Mouse (Mus musculus): Measurements from ENCODE around the gene Nckap5. TPM values are rescaled to one million over a fixed set of nuclear protein-coding genes. Genes with fewer than 3 reads are reported as not detected.

Nckap5 gene
- polyA plus RNA-seq, 1 experiment = not detected

GRCm38 (mm10) chr1:125912601-125913600 lies 917.7 kb downstream of the Nckap5 start, which contains the start of gene Lypd1:
Lypd1 (minus strand) TSS chr1:125913101.
- TF ChIP-seq CTCF (IDR thresholded peaks at IDR 0.05; ENCODE audit: control insufficient read depth, insufficient read depth, low read length) (no peak), POLR2A (IDR thresholded peaks at IDR 0.05; ENCODE audit: borderline replicate concordance, control insufficient read depth, low read depth, low read length) (no peak)
- WGBS = 11% methylated on average over 30 of the region's 30 CpGs
- no peak within 1 kb of the TSS for H3K27ac ChIP-seq (ENCODE audit: control insufficient read depth, insufficient read depth, low read depth, low read length, poor library complexity)
- no peaks in the 10 kb centered on the region for H3K4me1 ChIP-seq (ENCODE audit: control insufficient read depth, insufficient read depth, low read length)
- H3K4me3 ChIP-seq (replicated peaks; ENCODE audit: control insufficient read depth, low read depth, low read length) = no peak within 1 kb of the TSS

GRCm38 (mm10) chr1:125911901-125912445 lies 918.6 kb downstream of the Nckap5 start:
- no peak overlapping the region for H3K4me3 ChIP-seq (replicated peaks; ENCODE audit: control insufficient read depth, low read depth, low read length)
- 2% methylated on average over 42 of the region's 43 CpGs for WGBS
- no peaks in the 10 kb centered on the region for H3K4me1 ChIP-seq (ENCODE audit: control insufficient read depth, insufficient read depth, low read length)
- no peak overlapping the region for H3K27ac ChIP-seq (ENCODE audit: control insufficient read depth, insufficient read depth, low read depth, low read length, poor library complexity)
- TF ChIP-seq POLR2A (IDR thresholded peaks at IDR 0.05; ENCODE audit: borderline replicate concordance, control insufficient read depth, low read depth, low read length) = no peak
- no peak for TF ChIP-seq CTCF (IDR thresholded peaks at IDR 0.05; ENCODE audit: control insufficient read depth, insufficient read depth, low read length)

- TF ChIP-seq CTCF (IDR thresholded peaks at IDR 0.05; ENCODE audit: control insufficient read depth, insufficient read depth, low read length) = no peak
- no peak for TF ChIP-seq POLR2A (IDR thresholded peaks at IDR 0.05; ENCODE audit: borderline replicate concordance, control insufficient read depth, low read depth, low read length)
- WGBS = 2% methylated on average over 35 of the region's 35 CpGs
- no peaks in the 10 kb centered on the region for H3K4me1 ChIP-seq (ENCODE audit: control insufficient read depth, insufficient read depth, low read length)
- H3K27ac ChIP-seq (ENCODE audit: control insufficient read depth, insufficient read depth, low read depth, low read length, poor library complexity) = no peak overlapping the region
- H3K4me3 ChIP-seq (replicated peaks; ENCODE audit: control insufficient read depth, low read depth, low read length) = no peak overlapping the region
These were observed 919.2 kb downstream of the Nckap5 start for GRCm38 (mm10) chr1:125911337-125911900.

DNA sequence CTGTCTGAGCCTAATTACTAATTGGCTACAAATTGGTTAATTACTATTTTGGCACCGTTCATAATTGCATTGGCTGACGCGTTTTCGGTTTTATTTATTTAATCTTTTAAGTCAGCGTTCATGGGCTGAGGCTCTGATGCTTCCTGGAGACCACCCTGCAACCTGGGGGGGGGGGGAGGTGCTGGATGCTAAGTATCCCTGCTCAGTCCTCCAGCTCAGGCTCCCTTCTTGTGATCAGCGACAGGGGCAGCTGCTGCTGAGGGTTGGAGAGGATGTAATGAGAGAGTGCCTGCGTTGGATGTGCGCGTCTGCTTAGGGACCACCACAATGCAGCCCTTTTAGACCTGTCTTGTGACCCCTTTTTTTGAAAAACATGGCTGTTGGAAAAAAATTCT lies 919.7 kb downstream of the Nckap5 start:
- WGBS = 5% methylated on average over 9 of the region's 9 CpGs
- Histone ChIP-seq H3K4me1 (ENCODE audit: control insufficient read depth, insufficient read depth, low read length) (no peaks in the 10 kb centered on the region), H3K27ac (ENCODE audit: control insufficient read depth, insufficient read depth, low read depth, low read length, poor library complexity) (no peak overlapping the region), H3K4me3 (replicated peaks; ENCODE audit: control insufficient read depth, low read depth, low read length) (no peak overlapping the region)
- TF ChIP-seq POLR2A (IDR thresholded peaks at IDR 0.05; ENCODE audit: borderline replicate concordance, control insufficient read depth, low read depth, low read length) (no peak), CTCF (IDR thresholded peaks at IDR 0.05; ENCODE audit: control insufficient read depth, insufficient read depth, low read length) (no peak)

DNA sequence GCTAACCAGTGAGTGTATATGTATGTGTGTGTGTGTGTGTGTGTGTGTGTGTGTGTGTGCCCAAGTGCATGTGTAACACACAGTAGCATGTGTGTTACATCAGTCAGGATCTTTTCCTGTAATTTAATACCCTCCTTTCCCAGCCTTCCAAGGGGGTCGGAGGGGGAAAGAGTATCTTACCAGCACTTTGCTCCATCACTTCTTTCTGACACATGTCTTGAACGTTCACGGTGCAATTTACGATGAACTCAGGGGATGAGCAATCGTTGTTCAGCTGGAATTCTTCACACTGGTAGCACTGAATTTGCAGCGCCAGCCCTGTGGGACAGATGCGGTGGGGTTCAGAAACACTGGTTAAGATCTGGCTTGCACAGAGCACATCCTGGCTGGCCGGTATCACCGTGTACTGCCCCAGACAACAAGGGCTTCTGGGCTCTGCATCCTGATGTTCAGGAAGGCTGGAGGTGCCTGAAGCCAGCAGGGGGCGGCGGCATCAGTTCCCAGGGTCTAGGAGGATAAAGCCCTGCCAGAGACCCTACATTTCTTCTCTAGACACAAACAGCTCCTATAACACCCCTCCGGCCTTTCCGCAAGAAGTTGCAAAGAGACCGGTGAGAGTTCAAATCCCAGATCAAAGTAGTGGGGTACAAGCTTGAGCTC lies 920.3 kb downstream of the Nckap5 start:
- Histone ChIP-seq H3K4me3 (replicated peaks; ENCODE audit: control insufficient read depth, low read depth, low read length) (no peak overlapping the region), H3K27ac (ENCODE audit: control insufficient read depth, insufficient read depth, low read depth, low read length, poor library complexity) (no peak overlapping the region), H3K4me1 (ENCODE audit: control insufficient read depth, insufficient read depth, low read length) (no peaks in the 10 kb centered on the region)
- 17% methylated on average over 14 of the region's 14 CpGs for WGBS
- no peak for TF ChIP-seq CTCF (IDR thresholded peaks at IDR 0.05; ENCODE audit: control insufficient read depth, insufficient read depth, low read length)
- no peak for TF ChIP-seq POLR2A (IDR thresholded peaks at IDR 0.05; ENCODE audit: borderline replicate concordance, control insufficient read depth, low read depth, low read length)

DNA sequence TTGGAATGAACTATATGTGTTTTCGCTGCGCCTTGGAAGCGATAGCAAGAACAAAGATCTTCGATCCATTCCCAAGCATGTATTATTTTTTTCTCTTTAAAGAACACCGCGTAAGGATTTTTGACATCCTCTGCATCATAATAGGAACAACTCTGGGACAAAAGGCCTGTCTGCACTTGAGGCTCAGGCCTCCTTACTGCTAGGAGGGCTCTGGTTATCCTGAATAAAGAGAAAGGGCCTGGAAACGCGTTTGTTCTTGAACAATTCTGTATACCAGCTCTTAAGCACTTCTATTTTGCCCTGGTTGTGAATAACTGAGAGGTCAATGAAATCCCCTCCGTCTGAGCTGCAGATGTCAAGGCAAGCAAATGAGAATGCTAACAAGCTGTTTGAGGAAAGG lies 937.4 kb downstream of the Nckap5 start:
- TF ChIP-seq CTCF (IDR thresholded peaks at IDR 0.05; ENCODE audit: control insufficient read depth, insufficient read depth, low read length) (no peak), POLR2A (IDR thresholded peaks at IDR 0.05; ENCODE audit: borderline replicate concordance, control insufficient read depth, low read depth, low read length) (no peak)
- WGBS = 88% methylated on average over 9 of the region's 9 CpGs
- Histone ChIP-seq H3K4me1 (ENCODE audit: control insufficient read depth, insufficient read depth, low read length) (no peaks in the 10 kb centered on the region), H3K4me3 (replicated peaks; ENCODE audit: control insufficient read depth, low read depth, low read length) (no peak overlapping the region), H3K27ac (ENCODE audit: control insufficient read depth, insufficient read depth, low read depth, low read length, poor library complexity) (no peak overlapping the region)

- H3K4me1 ChIP-seq (ENCODE audit: control insufficient read depth, insufficient read depth, low read length) = no peaks in the 10 kb centered on the region
- TF ChIP-seq CTCF (IDR thresholded peaks at IDR 0.05; ENCODE audit: control insufficient read depth, insufficient read depth, low read length) = no peak
- no peak for TF ChIP-seq POLR2A (IDR thresholded peaks at IDR 0.05; ENCODE audit: borderline replicate concordance, control insufficient read depth, low read depth, low read length)
- H3K27ac ChIP-seq (ENCODE audit: control insufficient read depth, insufficient read depth, low read depth, low read length, poor library complexity) = no peak overlapping the region
- 55% methylated on average over 7 of the region's 7 CpGs for WGBS
- H3K4me3 ChIP-seq (replicated peaks; ENCODE audit: control insufficient read depth, low read depth, low read length) = no peak overlapping the region
These were observed 960.5 kb downstream of the Nckap5 start for GRCm38 (mm10) chr1:125870056-125870455.
